Mouse (Mus musculus) olfactory bulb, adult 2 months (tissue): ENCODE measurements at regions not wholly inside any gene's neighbourhood (a gene's known extent, or its start where the extent isn't known, plus 50 kb on each side); places are given as distances from the start of the nearest gene placed in this dataset.

ENCODE experiments used
- CTCF ChIP-seq: fragments of 200-500 bp; IDR thresholded peaks from 2 replicates; pipeline ENCODE4 v1.5.1; 2012; ENCODE audit warnings: low read depth, mild to moderate bottlenecking, low read length, moderate library complexity; ENCODE audit not compliant: insufficient read depth
- POLR2A ChIP-seq: fragments of 200-500 bp; IDR thresholded peaks from 2 replicates; pipeline ENCODE4 v1.6.1; 2012; ENCODE audit warnings: mild to moderate bottlenecking, low read depth, low read length, moderate library complexity; ENCODE audit not compliant: insufficient read depth

DNA sequence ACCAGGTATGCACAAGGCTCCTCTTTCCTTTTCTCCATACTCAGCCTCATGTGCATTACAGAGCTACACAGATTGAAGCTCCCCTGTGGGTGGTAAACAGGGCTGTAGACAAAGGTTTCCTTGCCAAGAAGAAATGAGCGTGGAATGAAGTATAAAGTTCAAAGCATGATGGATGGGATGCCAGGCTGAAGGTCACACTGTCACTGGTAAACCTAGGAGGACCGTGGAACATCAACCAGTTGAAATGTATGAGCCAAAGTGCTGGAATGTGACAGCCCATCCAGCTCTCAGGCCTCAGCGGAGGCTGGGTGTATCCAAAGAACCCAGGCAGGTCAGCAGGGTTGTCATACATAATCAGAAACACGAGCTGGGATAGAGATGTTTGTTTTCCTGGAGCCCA, 381.0 kb downstream of the Irx1 start:
- TF ChIP-seq CTCF, result no peak
- no peak for TF ChIP-seq POLR2A
